Comparison of ENCODE assay signal across 18 mouse cellular contexts in the genomic region with DNA sequence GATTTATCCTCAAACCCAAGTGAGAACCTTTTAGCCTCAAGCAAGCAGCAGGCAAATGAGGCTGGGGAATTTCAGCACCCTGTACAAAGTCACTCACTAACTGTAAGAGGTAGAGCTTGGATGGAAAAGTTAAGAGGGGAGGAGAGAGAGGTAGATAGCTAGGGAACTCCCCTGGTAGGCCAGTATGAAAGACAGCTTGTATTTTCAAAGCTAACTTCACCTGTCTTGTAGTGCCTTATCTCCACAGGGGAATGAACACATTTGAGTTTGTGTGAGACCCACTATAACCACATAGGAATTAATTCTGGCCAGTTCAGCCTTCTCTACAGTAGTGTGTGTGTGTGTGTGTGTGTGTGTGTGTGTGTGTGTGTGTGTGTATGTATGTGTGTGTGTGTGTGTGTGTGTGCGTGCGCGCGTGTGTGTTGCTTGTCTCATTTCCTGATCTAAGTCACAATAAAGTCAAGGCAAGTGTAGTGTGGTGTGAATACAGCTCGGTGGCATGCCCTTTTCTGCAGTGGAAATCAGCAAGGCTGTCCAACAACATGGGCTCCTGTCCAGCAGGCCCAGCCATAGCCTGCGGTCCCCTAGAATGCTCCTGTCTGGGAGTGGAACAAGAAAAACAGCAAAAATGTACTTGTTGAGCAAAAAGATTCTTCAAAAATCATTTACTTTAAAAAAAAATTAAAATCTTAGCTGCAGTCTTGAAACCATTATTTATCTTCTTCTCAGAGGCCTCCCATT. TPM values are rescaled to one million over a fixed set of nuclear protein-coding genes. Genes with fewer than 3 reads are reported as not detected.
A peak's percentile ranks its signal among the peaks of the same experiment; 100 is the strongest.
DNase-seq lines count a peak whose midpoint lies in the region; ATAC-seq lines count a peak whose summit lies in the region.
"Had no signal": no experiment of that assay in that cellular context is flagged by ENCODE, and none has a peak within 500 bp of the region (broad histone marks: within the 10 kb centered on the region; RNA-seq: fewer than 3 reads in every experiment).

No protein-coding gene starts in this region.

- ATAC-seq in heart, embryonic 12.5 days (ENCODE audit: insufficient number of reproducible peaks, low FRiP score), result no peak
- ATAC-seq in CD4-positive, CD25-positive, alpha-beta regulatory T cell, adult 4 months, result peak; percentile 80
- ATAC-seq: midbrain, embryonic 13.5 days had no signal

- no peak for DNase-seq in heart, adult 8-10 months (ENCODE audit: low spot score)
- peak; percentile 13 for DNase-seq in kidney, postnatal 10 days
- no peak for DNase-seq in kidney, adult 11 months
- peak; percentile 63 for DNase-seq in naive thymus-derived CD4-positive, alpha-beta T cell, adult 2 months (ENCODE audit: low read depth)
- DNase-seq in spleen, adult 12 weeks (ENCODE audit: low spot score), result no peak
- DNase-seq: adrenal gland, postnatal 25 days; cerebellum, adult 8-10 months; kidney, adult 9 months; layer of hippocampus, postnatal 36 days; thymus, adult 2 months had no signal

- H3K4me3 ChIP-seq in heart, embryonic 12.5 days, result no peak overlapping the region
- H3K4me3 ChIP-seq: embryonic facial prominence, embryonic 13.5 days; lung, embryonic 15.5 days; midbrain, embryonic 13.5 days; myocyte; stomach, embryonic 15.5 days had no signal

- peaks cover 10% of the 10 kb centered on the region; the same call in 1 of the 2 replicates for H3K4me1 ChIP-seq in heart, embryonic 12.5 days (replicated peaks)
- H3K4me1 ChIP-seq: lung, embryonic 15.5 days; stomach, embryonic 15.5 days had no signal

- H3K9ac ChIP-seq in heart, embryonic 12.5 days, result no peak overlapping the region
- H3K9ac ChIP-seq: embryonic facial prominence, embryonic 13.5 days; lung, embryonic 15.5 days; midbrain, embryonic 13.5 days; stomach, embryonic 15.5 days had no signal

- H3K27ac ChIP-seq in heart, embryonic 12.5 days (ENCODE audit: poor library complexity, severe bottlenecking), result peak overlapping the region; percentile 41; the same call in 1 of the 2 replicates
- H3K27ac ChIP-seq: embryonic facial prominence, embryonic 13.5 days; lung, embryonic 15.5 days; midbrain, embryonic 13.5 days; stomach, embryonic 15.5 days had no signal

- no peaks in the 10 kb centered on the region for H3K27me3 ChIP-seq in heart, embryonic 12.5 days (replicated peaks)
- H3K27me3 ChIP-seq: embryonic facial prominence, embryonic 13.5 days; lung, embryonic 15.5 days; midbrain, embryonic 13.5 days; stomach, embryonic 15.5 days had no signal

- no peaks in the 10 kb centered on the region for H3K9me3 ChIP-seq in heart, embryonic 12.5 days (replicated peaks)
- H3K9me3 ChIP-seq: embryonic facial prominence, embryonic 13.5 days; lung, embryonic 15.5 days; midbrain, embryonic 13.5 days; stomach, embryonic 15.5 days had no signal

- no peak overlapping the region for H3K4me2 ChIP-seq in heart, embryonic 12.5 days
- H3K4me2 ChIP-seq: embryonic facial prominence, embryonic 13.5 days; liver, embryonic 11.5 days; lung, embryonic 15.5 days; midbrain, embryonic 13.5 days; stomach, embryonic 15.5 days had no signal

- no peaks in the 10 kb centered on the region for H3K36me3 ChIP-seq in heart, embryonic 12.5 days
- H3K36me3 ChIP-seq: embryonic facial prominence, embryonic 13.5 days; lung, embryonic 15.5 days; midbrain, embryonic 13.5 days; stomach, embryonic 15.5 days had no signal

- WGBS in heart, embryonic 12.5 days, result 73% methylated on average over 6 of the region's 6 CpGs

RNA-seq across cellular contexts. Expression of a gene that starts 53.1 kb away (rescaled TPM):
- polyA plus RNA-seq in heart, embryonic 12.5 days (2016; fragmentation: Nextera tagmentation; extraction: Ambion mirVana), result 18.0 and 18.7 TPM in 2 replicates
- 10 to 100 TPM; 22.4 to 27.6 (median 24.2) TPM for total RNA-seq in heart, adult 8-10 months (2022)
- 100 to 1,000 TPM in 1 of 2 experiments, 10 to 100 TPM in 1; 71.9 to 106 TPM for polyA plus RNA-seq in CD4-positive, CD25-positive, alpha-beta regulatory T cell, adult 4 months (2017; shearing (Covaris generic))

Comparison
In these comparisons a context has a peak if more than half of its experiments do, and no peak if none do; other contexts are left out.
1. DNase-seq: peak in kidney, postnatal 10 days (single experiment) and naive thymus-derived CD4-positive, alpha-beta T cell, adult 2 months (single experiment); none in heart, adult 8-10 months (single experiment), kidney, adult 11 months (single experiment) and spleen, adult 12 weeks (single experiment).